Mouse (Mus musculus) gastrocnemius, postnatal 4 days (tissue): Measurements from ENCODE around the gene Pinlyp. TPM values are rescaled to one million over a fixed set of nuclear protein-coding genes. Genes with fewer than 3 reads are reported as not detected.

Source experiments
- DNase-seq, 2 experiments: peaks; one replicate each; pipeline ENCODE4 v3.0.0; 2021 to 2022; ENCODE audit warnings: low spot score in 2 of 2, mixed read lengths in 2 of 2
- total RNA-seq, 2 experiments: library from RNA; stranded (reverse); gene quantifications; 2 replicates each; pipeline ENCODE4 v1.2.3; 2021

Gene Pinlyp
- total RNA-seq, 2 experiments from 2014 or later = not detected

DNA sequence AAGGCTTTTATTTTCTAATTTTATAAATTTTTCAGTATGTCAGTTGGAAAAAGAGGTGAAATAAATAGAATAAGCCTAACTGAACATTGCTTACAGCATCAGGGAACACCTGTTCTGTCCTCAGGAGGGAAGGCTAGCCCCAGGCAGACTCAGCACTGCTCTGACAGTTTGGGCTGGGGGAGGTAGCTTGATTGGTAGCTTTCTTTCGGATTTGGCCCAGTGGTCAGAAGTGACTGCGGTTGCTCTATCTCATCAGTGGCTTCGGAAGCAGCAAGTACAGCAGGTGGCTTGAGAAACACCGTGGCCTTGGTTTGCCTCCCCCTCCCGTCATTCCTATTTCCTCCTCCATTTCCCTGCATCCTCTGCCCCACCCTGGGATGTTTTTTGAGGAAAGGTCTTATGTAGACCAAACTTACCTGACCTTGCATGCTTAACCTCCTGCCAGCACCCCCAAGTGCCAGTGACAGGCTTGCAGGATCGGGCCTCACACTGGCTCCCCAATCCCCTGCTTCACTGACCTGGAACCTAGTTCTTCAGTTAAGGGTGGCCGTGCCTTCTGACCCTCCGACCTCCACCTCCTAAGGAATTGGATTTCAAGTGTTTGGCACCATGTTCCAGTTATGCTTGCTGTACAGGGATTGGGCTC lies 17.4 kb upstream of the Pinlyp start:
- DNase-seq = no peak

DNA sequence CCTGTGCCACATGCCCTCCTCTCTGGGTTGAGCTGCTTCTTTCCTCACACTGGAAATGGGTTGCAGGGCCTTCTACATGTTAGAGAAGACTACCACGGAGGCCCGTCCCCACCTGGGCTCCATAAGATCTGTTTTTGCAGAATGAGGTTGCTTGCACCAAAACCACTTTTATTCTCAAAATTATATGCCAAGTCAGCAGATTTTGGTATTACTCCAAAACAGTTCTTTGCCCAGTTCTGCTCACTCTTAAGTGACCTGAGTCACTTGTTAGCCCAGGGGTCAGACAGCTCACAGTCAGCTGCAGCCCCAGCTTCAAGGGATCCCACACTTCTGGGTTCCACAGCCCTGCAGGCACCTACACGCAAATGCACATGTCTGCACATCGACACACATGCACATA lies 15.5 kb upstream of the Pinlyp start:
- no peak for DNase-seq

DNA sequence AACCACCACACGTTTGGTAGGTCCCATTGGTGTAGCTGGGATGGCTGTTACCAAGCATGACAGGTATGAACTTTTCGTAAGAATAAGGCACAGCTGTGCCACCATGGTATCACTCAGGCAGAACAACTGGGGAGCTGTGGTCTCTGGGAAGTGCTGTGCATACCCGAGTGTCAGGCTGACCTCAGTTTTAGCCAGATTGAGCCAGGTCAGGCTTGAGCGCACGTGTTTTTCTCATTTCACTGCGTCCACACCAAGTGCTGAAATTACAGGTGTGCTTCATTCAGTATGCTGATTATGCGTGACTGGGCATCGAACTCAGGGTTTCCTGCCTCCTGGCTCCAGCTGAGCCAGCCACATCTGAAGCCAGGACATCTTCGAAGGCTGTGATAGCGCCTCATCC lies 9.9 kb upstream of the Pinlyp start:
- DNase-seq = no peak

DNA sequence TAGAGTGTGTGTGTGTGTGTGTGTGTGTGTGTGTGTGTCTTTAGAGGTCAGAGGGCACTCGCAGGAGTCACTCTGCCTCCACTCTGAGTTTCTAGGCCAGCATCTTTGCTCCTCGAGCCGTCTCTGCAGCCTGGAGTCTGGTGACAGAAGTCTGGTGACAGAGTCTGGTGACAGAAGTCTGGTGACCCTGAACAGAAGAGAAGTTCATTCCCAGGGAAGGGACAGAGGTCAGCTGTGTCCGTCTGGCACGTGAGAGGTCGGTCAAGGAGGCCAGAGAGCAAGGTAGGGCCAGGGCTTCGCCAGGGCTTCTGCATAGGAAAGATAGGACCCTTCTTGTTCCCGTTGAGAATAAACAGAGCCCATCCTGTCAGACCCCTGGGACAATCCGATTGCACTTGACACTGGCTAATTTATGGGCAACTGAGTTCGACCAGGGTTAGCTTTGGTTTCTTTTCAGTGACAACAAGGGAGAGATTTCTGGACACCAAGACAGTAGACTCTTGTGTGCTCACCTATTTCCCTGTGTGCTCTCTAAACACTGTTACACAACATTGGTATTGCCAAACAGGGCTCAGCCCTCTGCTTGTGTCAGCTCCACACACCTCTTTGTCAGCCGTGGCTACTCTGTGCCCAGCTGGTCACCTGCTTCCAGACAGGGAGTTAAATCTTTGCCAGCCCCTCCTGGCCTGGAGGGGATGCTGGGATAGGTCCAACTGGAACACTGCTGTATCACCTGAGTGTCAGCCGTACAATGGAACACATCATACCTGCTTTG lies 6.3 kb upstream of the Pinlyp start:
- no peak for DNase-seq

DNA sequence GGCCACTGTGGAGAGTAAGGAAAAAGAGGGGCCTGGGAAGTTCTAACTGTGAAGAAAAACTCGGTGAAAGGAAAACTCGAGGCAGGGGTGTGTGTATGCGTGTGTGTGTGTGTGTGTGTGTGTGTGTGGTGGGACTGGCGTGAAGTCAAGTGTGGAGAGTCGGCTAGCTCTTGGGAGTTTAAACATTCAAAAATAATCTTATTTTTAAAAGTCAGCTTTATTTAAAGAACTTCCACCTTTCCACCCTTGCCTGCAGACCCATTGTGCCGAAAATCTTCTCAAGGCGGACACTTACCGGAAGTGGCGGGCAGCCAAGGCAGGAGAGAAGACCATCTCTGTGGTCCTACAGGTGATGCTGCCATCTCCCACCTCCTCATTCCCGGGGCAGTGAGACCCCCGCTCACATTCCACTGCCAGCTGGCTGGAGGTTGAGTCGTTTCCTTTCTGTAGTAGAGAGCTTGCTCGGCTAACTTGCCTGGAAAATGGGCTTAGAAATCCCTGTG lies 1.7 kb upstream of the Pinlyp start:
- no peak for DNase-seq

DNA sequence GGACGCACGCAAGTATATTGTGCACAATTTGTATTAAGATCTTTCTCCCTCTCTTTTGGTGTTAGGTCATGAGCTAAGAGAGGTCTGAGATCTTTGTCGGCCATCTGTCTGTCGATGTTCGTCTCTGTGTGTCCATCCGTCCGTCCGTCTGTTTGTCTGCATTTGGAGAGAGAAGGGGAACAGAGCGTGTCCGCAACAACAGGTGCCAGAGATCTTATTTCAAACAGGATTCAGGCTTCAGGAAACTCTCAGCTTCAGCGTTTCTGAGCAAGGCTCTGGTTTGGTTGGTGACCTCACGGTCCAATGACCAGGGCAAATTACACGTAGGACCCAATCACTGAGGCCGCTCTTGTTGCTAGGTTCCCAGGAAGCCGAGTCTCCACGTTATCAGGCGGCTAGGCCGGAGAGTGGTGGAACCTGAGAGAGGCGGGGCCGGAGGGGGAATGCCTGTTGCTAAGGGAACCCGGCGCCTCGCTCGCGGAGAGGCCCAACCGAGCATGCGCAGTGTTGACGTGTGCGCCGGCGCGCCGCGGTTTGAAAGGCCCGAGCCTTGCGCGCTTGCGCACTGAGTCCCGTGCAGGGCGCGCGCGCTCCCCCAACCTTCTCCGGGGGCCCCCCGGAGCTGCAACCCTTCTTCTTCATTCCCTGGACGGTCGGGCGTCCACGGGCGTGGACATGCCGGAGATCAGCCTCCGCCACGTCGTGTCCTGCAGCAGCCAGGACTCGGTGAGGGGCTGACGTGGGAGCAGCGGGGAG lies 894 bp upstream of the Pinlyp start:
- DNase-seq = peak; percentile 99

DNA sequence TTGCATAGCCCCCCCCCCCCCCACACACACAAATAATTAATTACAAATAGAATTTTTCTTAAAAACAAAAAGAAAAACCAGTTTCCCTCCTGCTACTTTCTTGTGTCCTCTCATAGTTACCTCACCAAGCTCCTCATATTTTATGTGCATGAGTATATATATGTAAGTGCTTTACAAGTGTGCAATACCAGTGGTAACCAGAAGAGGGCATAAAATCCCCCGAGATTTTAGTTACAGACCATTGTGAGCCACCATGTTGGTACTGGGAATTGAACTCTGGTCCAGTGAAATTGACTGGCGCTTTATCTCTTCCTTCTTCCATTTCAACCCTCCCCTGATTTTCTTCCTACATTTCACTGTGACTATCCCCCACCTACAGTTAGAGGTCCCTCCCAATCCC lies 1.4 kb downstream of the Pinlyp start:
- DNase-seq = no peak

DNA sequence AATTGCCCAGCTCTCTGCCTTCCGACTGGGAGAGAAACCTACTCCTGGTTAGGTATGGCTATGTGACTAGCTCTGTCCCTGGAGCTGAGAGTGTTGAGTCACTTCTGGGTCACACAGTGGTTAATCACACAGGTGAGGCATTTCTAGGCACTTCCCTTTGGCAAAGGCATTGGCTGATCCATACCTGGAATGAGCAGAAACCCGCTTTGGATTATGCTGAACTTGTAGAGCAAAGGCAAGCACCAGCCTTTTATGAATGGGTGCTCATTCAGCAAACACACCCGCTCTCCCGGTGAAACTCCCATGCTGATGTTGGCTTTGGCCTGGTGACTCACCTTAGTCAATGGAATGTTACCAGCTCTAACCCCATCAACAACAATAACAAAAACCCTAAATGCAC lies 6.2 kb downstream of the Pinlyp start:
- DNase-seq = no peak

DNA sequence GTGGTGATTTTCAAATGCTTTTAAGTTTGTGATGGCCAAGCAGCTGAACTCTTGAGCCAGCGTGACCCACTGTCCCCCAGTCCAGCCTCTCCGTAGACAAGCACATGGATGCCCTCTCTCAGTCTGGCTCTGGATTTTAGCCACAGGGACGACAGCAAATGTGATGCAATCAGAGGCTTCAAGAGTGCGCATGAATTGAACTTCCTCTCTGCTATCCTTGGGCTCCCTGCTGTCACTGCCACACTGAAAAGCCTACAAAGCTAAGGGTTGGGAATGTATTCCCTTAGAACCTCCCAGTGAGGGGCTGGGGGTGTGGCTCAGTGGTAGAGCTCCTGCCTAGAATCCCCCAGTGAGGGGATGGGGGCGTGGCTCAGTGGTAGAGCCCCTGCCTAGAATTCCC lies 7.2 kb downstream of the Pinlyp start:
- no peak for DNase-seq

DNA sequence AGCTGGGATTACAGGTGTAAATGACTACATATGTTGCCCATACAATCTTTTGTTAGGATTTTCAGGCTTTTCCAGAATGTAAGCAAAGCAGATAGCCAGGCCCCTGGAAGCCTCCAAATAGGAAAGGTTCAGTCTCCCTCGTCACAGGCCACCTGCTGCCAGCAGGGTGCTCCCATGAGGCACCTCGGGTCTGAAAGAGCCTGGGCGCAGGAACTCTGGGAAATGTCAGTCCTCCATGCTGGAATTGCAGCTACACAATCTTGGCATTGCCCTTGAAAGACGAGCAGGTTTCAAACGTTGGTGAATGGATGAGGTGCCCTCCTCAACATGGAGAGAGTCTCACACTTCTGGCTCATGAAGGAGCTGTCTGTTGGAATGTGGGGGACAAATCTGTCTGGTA lies 7.8 kb downstream of the Pinlyp start:
- DNase-seq = no peak

DNA sequence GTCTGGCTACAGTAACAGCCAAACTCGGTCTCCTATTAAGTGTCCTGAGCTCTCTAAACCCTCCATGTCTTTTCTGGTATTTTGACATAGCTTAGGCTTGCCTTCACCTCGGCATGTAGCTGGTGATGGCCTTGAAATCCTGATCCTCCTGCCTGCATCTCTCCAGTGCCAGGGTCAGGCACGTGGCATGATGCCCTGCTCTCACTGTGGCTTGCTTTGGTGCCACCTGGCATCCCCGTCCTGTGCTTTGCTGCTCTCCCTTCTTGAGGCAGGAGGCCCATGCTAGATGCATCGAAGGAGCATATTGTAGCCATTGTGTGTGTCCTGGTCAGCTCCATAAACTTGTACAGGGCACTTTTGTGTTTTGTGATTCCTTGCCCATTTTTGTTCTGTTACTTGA lies 8.3 kb downstream of the Pinlyp start:
- DNase-seq = no peak

DNA sequence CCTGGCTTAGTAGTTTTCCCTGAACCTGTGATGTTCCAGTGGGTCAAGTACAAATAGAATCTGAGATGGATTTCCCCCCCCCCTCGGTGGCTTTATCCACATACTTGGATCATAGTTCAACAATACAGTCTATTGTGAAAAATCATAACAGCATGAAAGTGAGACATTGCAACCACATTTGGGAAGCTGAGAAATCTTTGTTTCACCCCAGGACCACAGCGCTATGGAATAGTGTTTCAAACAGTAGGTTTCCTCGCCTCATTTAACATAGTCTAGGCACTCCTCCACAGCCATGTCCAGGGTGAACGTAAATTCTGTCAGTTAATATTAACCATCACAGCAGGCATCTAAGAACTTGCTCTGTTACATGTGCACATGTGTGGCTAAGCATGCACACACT lies 8.8 kb downstream of the Pinlyp start:
- DNase-seq = no peak

DNA sequence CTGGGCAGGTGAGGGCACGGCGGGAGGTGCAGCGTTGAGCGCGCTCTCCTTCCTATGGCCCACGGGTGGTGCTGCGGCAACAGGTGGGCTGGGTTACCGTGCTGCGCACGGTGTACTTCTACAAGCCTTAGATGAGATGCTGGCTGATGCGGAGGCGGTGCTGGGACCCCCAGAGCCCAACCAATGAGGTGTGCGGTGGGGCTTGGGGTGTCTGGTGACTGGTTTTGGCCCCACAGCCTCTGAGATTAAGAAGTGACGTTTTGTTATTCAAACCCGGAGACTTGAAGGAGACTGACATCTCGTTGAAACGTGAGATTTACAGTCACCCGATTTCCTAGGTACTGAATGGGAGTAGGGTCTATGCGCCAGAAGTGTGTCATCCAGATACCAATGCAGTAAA lies 11.6 kb downstream of the Pinlyp start:
- DNase-seq = no peak

DNA sequence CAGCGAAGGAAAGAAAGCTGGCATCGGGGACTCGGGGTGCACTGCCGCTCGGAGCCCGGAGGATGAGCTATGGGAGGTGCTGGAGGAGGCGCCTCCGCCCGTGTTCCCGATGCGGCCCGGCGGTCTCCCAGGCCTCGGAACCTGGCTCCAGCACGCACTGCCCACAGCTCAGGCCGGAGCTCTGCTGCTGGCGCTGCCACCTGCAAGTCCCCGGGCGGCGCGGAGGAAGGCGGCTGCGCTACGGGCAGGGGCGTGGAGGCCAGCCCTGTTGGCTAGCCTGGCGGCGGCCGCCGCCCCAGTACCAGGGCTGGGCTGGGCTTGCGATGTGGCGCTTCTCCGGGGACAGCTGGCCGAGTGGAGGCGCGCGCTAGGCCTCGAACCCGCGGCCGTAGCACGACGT lies 12.1 kb downstream of the Pinlyp start:
- no peak for DNase-seq

DNA sequence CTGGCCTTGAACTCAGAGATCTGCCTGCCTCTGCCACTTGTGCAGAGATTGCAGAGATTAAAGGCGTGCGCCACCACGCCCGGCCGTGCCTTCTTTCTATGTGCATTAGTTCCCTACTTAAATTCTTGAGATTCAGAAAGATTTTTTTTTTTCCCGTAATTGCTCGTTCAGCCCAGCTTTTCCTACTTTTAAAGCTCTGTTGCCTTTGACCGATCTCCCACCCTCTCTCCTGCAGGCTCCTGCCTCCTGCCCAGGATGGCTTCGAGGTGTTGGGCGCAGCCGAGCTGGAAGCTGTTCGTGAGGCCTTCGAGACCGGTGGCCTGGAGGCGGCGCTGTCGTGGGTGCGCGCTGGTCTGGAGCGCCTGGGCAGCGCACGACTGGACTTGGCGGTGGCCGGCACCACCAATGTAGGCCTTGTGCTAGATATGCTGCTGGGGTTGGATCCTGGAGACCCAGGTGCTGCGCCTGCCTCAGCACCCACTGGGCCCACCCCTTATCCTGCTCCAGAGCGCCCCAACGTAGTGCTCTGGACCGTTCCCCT lies 12.8 kb downstream of the Pinlyp start:
- DNase-seq = no peak

DNA sequence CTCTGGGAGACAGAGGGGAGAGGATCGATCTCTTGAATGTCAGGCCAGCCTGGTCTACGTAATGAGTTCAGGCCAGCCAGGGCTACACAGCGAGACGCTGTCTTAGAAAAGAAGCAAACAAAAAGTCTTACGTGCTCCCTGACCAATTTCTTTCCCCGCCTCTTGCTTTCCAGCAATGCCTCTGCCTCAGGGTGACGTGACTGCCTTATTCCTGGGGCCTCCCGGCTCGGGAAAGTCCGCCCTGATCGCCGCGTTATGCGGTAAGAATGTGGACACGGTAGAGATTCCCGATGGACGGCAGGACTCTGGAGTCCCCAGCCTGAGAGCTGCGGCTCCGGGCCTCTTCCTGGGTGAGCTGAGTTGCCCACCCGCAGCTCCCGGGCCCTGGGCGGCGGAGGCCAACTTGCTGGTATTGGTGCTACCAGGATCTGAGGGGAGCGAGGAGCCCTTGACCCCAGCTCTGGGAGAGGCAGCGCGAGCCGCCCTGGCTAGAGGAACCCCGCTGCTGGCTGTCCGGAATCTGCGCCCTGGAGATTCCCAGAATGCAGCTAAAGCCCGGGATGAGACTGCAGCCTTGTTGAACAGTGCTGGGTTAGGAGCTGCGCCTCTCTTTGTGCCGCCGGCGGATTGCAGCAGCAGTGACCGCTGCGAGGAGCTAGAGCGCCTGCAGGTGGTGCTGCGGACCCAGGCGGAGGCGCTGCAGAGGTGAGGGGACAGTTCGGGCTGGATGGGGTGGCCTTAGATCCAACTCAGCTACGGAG lies 14.5 kb downstream of the Pinlyp start:
- DNase-seq = peak; percentile 59 to 82

DNA sequence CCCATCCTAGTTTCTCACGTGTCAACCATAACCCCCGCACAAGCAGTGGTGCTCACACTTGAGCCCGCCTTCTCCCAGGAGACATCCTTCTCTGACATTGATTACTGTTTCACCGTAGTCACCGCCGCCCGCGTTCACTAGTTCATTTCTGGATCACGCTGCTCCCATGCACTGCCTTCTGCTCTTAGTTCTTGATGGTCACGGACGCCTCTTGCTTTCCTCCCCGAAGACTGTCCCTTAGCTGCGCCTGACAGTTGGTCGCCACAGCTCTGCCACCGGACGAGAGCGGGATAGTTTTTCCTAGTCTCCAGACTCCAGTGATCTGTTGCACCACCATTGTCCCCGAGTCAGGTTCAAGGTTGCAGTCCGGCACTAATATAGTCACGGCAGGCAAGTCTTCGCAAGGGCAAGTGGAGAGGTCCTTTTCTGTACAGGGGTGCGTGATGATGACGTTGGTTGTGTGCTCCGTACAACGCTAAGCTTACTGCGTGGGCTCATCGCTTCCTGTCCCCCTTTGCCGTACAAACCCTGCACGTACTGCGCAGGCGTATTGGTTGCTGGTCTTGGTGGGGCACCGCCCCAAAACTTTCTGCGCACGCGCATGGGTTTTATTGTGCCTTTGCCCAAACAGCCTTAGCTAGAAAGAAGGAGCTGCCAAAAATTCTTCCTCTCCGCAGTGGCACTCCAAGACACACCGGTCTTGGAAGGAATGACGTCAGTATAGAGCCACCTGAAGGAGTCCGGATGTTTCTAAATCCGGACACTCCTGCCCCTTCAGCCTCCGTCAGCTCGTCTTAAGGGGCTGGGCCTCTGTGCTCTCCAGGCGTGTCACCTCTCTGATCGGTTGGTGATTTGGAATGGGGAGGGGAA lies 15.6 kb downstream of the Pinlyp start, which contains the start of gene Irgq:
Gene Irgq, plus strand, starts transcription at position 628 of the 870 bp plus-strand sequence.
- peak; percentile 98 for DNase-seq

DNA sequence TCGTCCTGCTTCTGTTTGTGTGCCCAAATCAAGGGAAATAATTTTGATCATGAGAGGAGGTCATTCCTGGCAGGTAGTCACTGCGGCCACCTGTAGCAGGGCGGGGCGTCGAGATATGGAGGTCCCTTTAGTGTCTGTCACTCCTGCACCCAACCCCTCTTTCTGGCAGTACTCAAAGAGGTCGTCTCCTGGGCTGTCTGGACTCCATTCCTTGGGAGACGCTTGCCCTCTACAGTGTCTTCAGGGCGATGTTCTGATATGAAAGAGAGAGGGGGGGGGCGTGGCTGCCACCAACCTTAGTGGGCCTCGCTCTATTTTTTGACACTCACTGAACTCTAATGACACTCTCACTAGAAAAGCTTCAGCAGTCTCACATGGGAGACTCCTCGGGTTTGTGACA lies 16.3 kb downstream of the Pinlyp start:
- no peak for DNase-seq

DNA sequence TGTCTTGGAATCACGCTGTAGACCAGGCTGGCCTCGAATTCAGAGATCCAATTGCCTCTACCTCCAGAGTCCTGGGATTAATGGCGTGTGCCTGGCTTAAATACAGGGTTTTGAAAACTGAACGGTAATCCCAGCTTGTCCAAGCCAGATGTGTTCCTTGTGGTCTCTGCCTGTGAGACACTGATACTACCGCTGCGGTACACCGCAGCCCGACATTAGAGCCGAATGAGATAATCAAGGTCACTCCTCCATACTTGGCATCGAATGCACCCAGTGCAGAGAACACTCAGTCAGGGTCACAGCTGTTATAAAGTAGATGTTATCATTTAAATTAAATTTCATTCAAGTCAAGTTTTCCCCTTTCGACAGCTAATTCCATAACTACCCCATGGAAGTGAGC lies 17.1 kb downstream of the Pinlyp start:
- no peak for DNase-seq
